Mouse (Mus musculus) brown adipose tissue, adult 24 weeks (tissue): ENCODE data around the gene Tmem213. TPM values are rescaled to one million over a fixed set of nuclear protein-coding genes. Genes with fewer than 3 reads are reported as not detected.

Experiments
- H3K27ac ChIP-seq: fragments of 200-500 bp; replicated peaks from 2 replicates; pipeline ENCODE4 v1.5.1; 2012; ENCODE audit warnings: low read depth, mild to moderate bottlenecking, low read length
- H3K4me1 ChIP-seq: fragments of 200-500 bp; 2 replicates; pipeline ENCODE4 v1.6.1; 2012; ENCODE audit warnings: low read length, mixed read lengths; ENCODE audit not compliant: control insufficient read depth, insufficient read depth, insufficient read length
- H3K4me3 ChIP-seq: fragments of 200-500 bp; 2 replicates; pipeline ENCODE4 v1.5.1; 2012; ENCODE audit warnings: low read depth, mild to moderate bottlenecking, low read length, moderate library complexity; ENCODE audit not compliant: insufficient read depth
- polyA plus RNA-seq: library from polyadenylated mRNA; stranded (reverse); fragments of >200 nt; gene quantifications from 2 replicates; pipeline ENCODE4 v1.2.4, GENCODE M21; 2012; ENCODE audit not compliant: missing spikeins, insufficient read depth, insufficient read length

Gene Tmem213
- polyA plus RNA-seq, 1 experiment = not detected

GRCm38 (mm10) chr6:38160102-38160501, 51.0 kb downstream of the Tmem213 start:
- no peak overlapping the region for H3K27ac ChIP-seq
- H3K4me3 ChIP-seq = no peak overlapping the region
- no peaks in the 10 kb centered on the region for H3K4me1 ChIP-seq

- Histone ChIP-seq H3K4me1 (no peaks in the 10 kb centered on the region), H3K27ac (no peak overlapping the region), H3K4me3 (no peak overlapping the region)
These were observed 51.5 kb downstream of the Tmem213 start for GRCm38 (mm10) chr6:38160556-38160955.

- Histone ChIP-seq H3K4me3 (no peak overlapping the region), H3K27ac (no peak overlapping the region), H3K4me1 (no peaks in the 10 kb centered on the region)
These were observed 53.9 kb downstream of the Tmem213 start for GRCm38 (mm10) chr6:38162825-38163504.

- no peaks in the 10 kb centered on the region for H3K4me1 ChIP-seq
- H3K27ac ChIP-seq = no peak overlapping the region
- no peak overlapping the region for H3K4me3 ChIP-seq
These were observed 55.6 kb downstream of the Tmem213 start for GRCm38 (mm10) chr6:38164705-38165104.

- Histone ChIP-seq H3K27ac (no peak overlapping the region), H3K4me1 (no peaks in the 10 kb centered on the region)
These were observed 56.3 kb downstream of the Tmem213 start for GRCm38 (mm10) chr6:38165385-38165784.

More at GRCm38 (mm10) chr6:38165385-38165784, 56.3 kb downstream of the Tmem213 start:
- no peak overlapping the region for H3K4me3 ChIP-seq

Other genes starting within 250 kb of the Tmem213 start
- gene Trim24, start 238.4 kb upstream of the Tmem213 start, polyA plus RNA-seq = 13.7 and 16.6 TPM in 2 replicates
- 1.4 and 5.2 TPM in 2 replicates for gene Svopl, start 62.3 kb upstream of the Tmem213 start, polyA plus RNA-seq
- not detected in 2 replicates for gene Atp6v0a4, start 15.3 kb downstream of the Tmem213 start, polyA plus RNA-seq
- gene D630045J12Rik, start 144.8 kb downstream of the Tmem213 start, polyA plus RNA-seq = 0.13 and 0.24 TPM in 2 replicates
- 0.28 and 0.63 TPM in 2 replicates for gene Zc3hav1l, start 190.0 kb downstream of the Tmem213 start, polyA plus RNA-seq
- 10.5 and 10.6 TPM in 2 replicates for gene Zc3hav1, start 245.3 kb downstream of the Tmem213 start, polyA plus RNA-seq